Mouse (Mus musculus) liver, adult 2 months (tissue): ENCODE measurements around the gene Map3k1. TPM values are rescaled to one million over a fixed set of nuclear protein-coding genes. Genes with fewer than 3 reads are reported as not detected.

Experiments
- DNase-seq: peaks from one replicate; pipeline ENCODE4 v3.0.0-alpha.2; 2011; ENCODE audit warnings: low read depth, low spot score; ENCODE audit errors: extremely low read depth
- H3K27ac ChIP-seq: fragments of 200-500 bp; replicated peaks from 2 replicates; pipeline ENCODE4 v1.5.1; 2012; ENCODE audit warnings: low read depth, mild to moderate bottlenecking, control low read depth, inconsistent platforms, low read length; ENCODE audit not compliant: insufficient read depth
- H3K27me3 ChIP-seq: fragments of 200-500 bp; 2 replicates; pipeline ENCODE4 v1.6.1; 2012; ENCODE audit warnings: mild to moderate bottlenecking, moderate library complexity, low read length, inconsistent platforms; ENCODE audit not compliant: control insufficient read depth, insufficient read depth
- H3K36me3 ChIP-seq: fragments of 200-500 bp; 2 replicates; pipeline ENCODE4 v1.6.1; 2012; ENCODE audit warnings: low read length, inconsistent platforms; ENCODE audit not compliant: control insufficient read depth, insufficient read depth
- H3K4me1 ChIP-seq: fragments of 200-500 bp; 2 replicates; pipeline ENCODE4 v1.6.1; 2011; ENCODE audit warnings: low read length; ENCODE audit not compliant: control insufficient read depth, insufficient read depth
- H3K4me3 ChIP-seq: fragments of 200-500 bp; 2 replicates; pipeline ENCODE4 v1.5.1; 2011; ENCODE audit warnings: low read depth, mild to moderate bottlenecking, control low read depth, low read length, moderate library complexity; ENCODE audit not compliant: insufficient read depth
- H3K79me2 ChIP-seq: fragments of 200-500 bp; 2 replicates; pipeline ENCODE4 v1.6.1; 2012; ENCODE audit warnings: inconsistent platforms, mild to moderate bottlenecking, low read length, moderate library complexity; ENCODE audit not compliant: control insufficient read depth, insufficient read depth
- H3K9ac ChIP-seq: fragments of 200-500 bp; 2 replicates; pipeline ENCODE4 v1.6.1; 2012; ENCODE audit warnings: low read depth, mild to moderate bottlenecking, control low read depth, inconsistent platforms, low read length
- CTCF ChIP-seq: fragments of 200-500 bp; IDR thresholded peaks from 2 replicates; pipeline ENCODE4 v1.5.1; 2011; ENCODE audit warnings: low read depth, low read length, control low read depth
- POLR2A ChIP-seq: fragments of 200-500 bp; IDR thresholded peaks from 2 replicates; pipeline ENCODE4 v1.6.1; 2011; ENCODE audit warnings: low read length, control low read depth; ENCODE audit not compliant: insufficient read depth; ENCODE audit errors: extremely low read depth
- WGBS: fragments of 180-500 bp; shearing (Covaris S2); methylation state at CpG from one replicate; pipeline ENCODE4 v1.1.7; 2018; 5-methylcytosine and 5-hydroxymethylcytosine counted together
- polyA plus RNA-seq: library from polyadenylated mRNA; depleted of rRNA; stranded (reverse); fragments of >200 nt; gene quantifications from 2 replicates; pipeline ENCODE4 v1.2.3, GENCODE M21; 2012
- total RNA-seq: library from RNA; depleted of rRNA; stranded (reverse); fragments of >200 nt; gene quantifications from 2 replicates; pipeline ENCODE4 v1.2.3, GENCODE M21; 2014

Gene Map3k1
- total and polyA plus RNA-seq, 2 experiments: 4.5 to 7.9 TPM

- no peak for DNase-seq
- no peak overlapping the region for H3K9ac ChIP-seq
- H3K27ac ChIP-seq: no peak overlapping the region
- H3K27me3 ChIP-seq: no peaks in the 10 kb centered on the region
- H3K4me3 ChIP-seq: no peak overlapping the region
- peaks cover 19% of the 10 kb centered on the region for H3K4me1 ChIP-seq
- WGBS: 86% methylated on average over 11 of the region's 11 CpGs
- peaks cover 57% of the 10 kb centered on the region for H3K79me2 ChIP-seq
- no peaks in the 10 kb centered on the region for H3K36me3 ChIP-seq
- TF ChIP-seq CTCF (no peak), POLR2A (no peak)
Measured at GRCm38 (mm10) chr13:111791596-111791995, 17.2 kb downstream of the Map3k1 start.

GRCm38 (mm10) chr13:111789420-111790065 is 19.2 kb downstream of the Map3k1 start:
- no peak overlapping the region for H3K27ac ChIP-seq
- H3K4me1 ChIP-seq: peaks cover 11% of the 10 kb centered on the region
- H3K79me2 ChIP-seq: peaks cover 67% of the 10 kb centered on the region
- DNase-seq: no peak
- H3K27me3 ChIP-seq: no peaks in the 10 kb centered on the region
- H3K36me3 ChIP-seq: no peaks in the 10 kb centered on the region
- no peak overlapping the region for H3K4me3 ChIP-seq
- TF ChIP-seq POLR2A: no peak
- TF ChIP-seq CTCF: no peak
- H3K9ac ChIP-seq: no peak overlapping the region; the same call in 1 of the 2 replicates
- 67% methylated on average over 9 of the region's 9 CpGs for WGBS

- Histone ChIP-seq H3K4me3 (no peak overlapping the region), H3K4me1 (peaks cover 11% of the 10 kb centered on the region), H3K79me2 (peaks cover 67% of the 10 kb centered on the region), H3K27ac (peak overlapping the region; percentile 11; the same call in 1 of the 2 replicates), H3K9ac (no peak overlapping the region; the same call in 1 of the 2 replicates), H3K36me3 (no peaks in the 10 kb centered on the region), H3K27me3 (no peaks in the 10 kb centered on the region)
- 77% methylated on average over 9 of the region's 9 CpGs for WGBS
- no peak for DNase-seq
- TF ChIP-seq CTCF (no peak), POLR2A (no peak)
Measured at GRCm38 (mm10) chr13:111788882-111789281, 19.9 kb downstream of the Map3k1 start.

- Histone ChIP-seq H3K4me3 (no peak overlapping the region), H3K27ac (no peak overlapping the region), H3K79me2 (peaks cover 67% of the 10 kb centered on the region), H3K9ac (0 out of 2 replicates have a peak overlapping the region, but pooled peaks have one; percentile 17), H3K4me1 (peaks cover 11% of the 10 kb centered on the region), H3K36me3 (no peaks in the 10 kb centered on the region), H3K27me3 (no peaks in the 10 kb centered on the region)
- WGBS: 25% methylated on average over 18 of the region's 18 CpGs
- DNase-seq: peak; percentile 72
- no peak for TF ChIP-seq POLR2A
- peak; percentile 62 for TF ChIP-seq CTCF
Measured at GRCm38 (mm10) chr13:111787857-111788619, 20.8 kb downstream of the Map3k1 start.

GRCm38 (mm10) chr13:111786584-111786983 is 22.2 kb downstream of the Map3k1 start:
- 95% methylated on average over 7 of the region's 7 CpGs for WGBS
- H3K9ac ChIP-seq: no peak overlapping the region
- no peaks in the 10 kb centered on the region for H3K36me3 ChIP-seq
- TF ChIP-seq POLR2A (no peak), CTCF (no peak)
- no peak overlapping the region for H3K27ac ChIP-seq
- H3K4me1 ChIP-seq: peaks cover 11% of the 10 kb centered on the region
- H3K4me3 ChIP-seq: no peak overlapping the region
- no peak for DNase-seq
- H3K27me3 ChIP-seq: no peaks in the 10 kb centered on the region
- H3K79me2 ChIP-seq: peaks cover 63% of the 10 kb centered on the region

- peaks cover 67% of the 10 kb centered on the region for H3K79me2 ChIP-seq
- 87% methylated on average over 8 of the region's 8 CpGs for WGBS
- H3K4me3 ChIP-seq: no peak overlapping the region
- no peak overlapping the region for H3K9ac ChIP-seq
- no peak overlapping the region for H3K27ac ChIP-seq
- DNase-seq: no peak
- no peaks in the 10 kb centered on the region for H3K27me3 ChIP-seq
- no peak for TF ChIP-seq CTCF
- no peak for TF ChIP-seq POLR2A
- H3K4me1 ChIP-seq: peaks cover 2% of the 10 kb centered on the region
- no peaks in the 10 kb centered on the region for H3K36me3 ChIP-seq
Measured at GRCm38 (mm10) chr13:111783451-111783850, 25.3 kb downstream of the Map3k1 start.
